Mouse (Mus musculus): ENCODE results near the gene Tmem235. TPM values are rescaled to one million over a fixed set of nuclear protein-coding genes. Genes with fewer than 3 reads are reported as not detected.

Gene Tmem235
- total and polyA plus RNA-seq, 3 experiments, result not detected

DNA sequence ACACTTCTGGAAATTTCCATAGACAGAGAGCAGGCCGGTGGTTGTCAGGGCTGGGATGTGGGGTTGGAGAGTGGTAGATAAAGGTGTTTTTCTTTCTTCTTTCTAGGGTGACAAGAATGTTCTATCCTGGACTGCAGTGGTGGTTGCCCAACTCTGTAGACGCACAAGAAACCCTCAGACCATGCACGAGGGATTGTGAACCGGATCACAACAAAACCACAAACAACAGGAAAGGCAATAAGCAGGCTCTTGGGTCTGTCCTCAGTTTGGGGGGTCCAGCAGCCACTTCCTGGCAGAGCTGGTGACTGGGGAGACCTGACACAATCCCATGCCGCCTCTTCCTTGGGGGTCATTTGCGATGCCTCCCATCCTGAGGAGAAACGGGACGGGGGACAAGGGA, 48.8 kb downstream of the Tmem235 start:
- no peak overlapping the region for H3K27ac ChIP-seq (ENCODE audit: insufficient read depth, low read depth)
- no peaks in the 10 kb centered on the region for H3K79me2 ChIP-seq (replicated peaks; ENCODE audit: control insufficient read depth, extremely low read depth, insufficient read depth, poor library complexity, severe bottlenecking)
- no peaks in the 10 kb centered on the region for H3K36me3 ChIP-seq (replicated peaks in 1 of 2; ENCODE audit: control insufficient read depth in 1 of 2, insufficient read depth in 1 of 2, low read length in 1 of 2)
- DNase-seq (ENCODE audit: extremely low read depth), result no peak
- peaks cover 64% of the 10 kb centered on the region for H3K27me3 ChIP-seq (replicated peaks)
- no peaks in the 10 kb centered on the region for H3K9me3 ChIP-seq (replicated peaks; ENCODE audit: low read length)
- in situ Hi-C loops (cut with MboI; ENCODE audit: low pct_ligation_motif_present, low pct_unique_long_range_greater_than_20kb, low sequenced_read_pairs), result no loop called here
- no peak overlapping the region for H3K9ac ChIP-seq (ENCODE audit: insufficient read depth, low read depth)
- H3K4me2 ChIP-seq (ENCODE audit: insufficient read depth, low read depth, poor library complexity, severe bottlenecking), result no peak overlapping the region
- H3K4me1 ChIP-seq (ENCODE audit: control insufficient read depth in 1 of 2, insufficient read depth in 2 of 2), result peaks cover 0 to 14% of the 10 kb centered on the region in 2 experiments; a peak in 2 of 4 replicates
- TF ChIP-seq JUN (IDR thresholded peaks at IDR 0.05; ENCODE audit: insufficient read depth, low read depth, low read length), result no peak
- no peak for TF ChIP-seq MYC (IDR thresholded peaks at IDR 0.05; ENCODE audit: low read depth, low read length)
- no peak for TF ChIP-seq ZMIZ1 (IDR thresholded peaks at IDR 0.05; ENCODE audit: low read depth, low read length)
- no peak for TF ChIP-seq RCOR1 (conservative IDR thresholded peaks at IDR 0.05; ENCODE audit: low read depth, low read length)
- TF ChIP-seq ZC3H11A (IDR thresholded peaks at IDR 0.05; ENCODE audit: low read depth, low read length), result no peak
- TF ChIP-seq TBP (conservative IDR thresholded peaks at IDR 0.05; ENCODE audit: low read depth, low read length), result no peak
- no peak for TF ChIP-seq MEF2A (IDR thresholded peaks at IDR 0.05; ENCODE audit: borderline replicate concordance, low read depth, low read length)
- no peak for TF ChIP-seq NRF1 (IDR thresholded peaks at IDR 0.05; ENCODE audit: low read depth, low read length)
- TF ChIP-seq POLR2A (IDR thresholded peaks at IDR 0.05; ENCODE audit: low read depth, low read length), result no peak
- no peak for TF ChIP-seq PAX5 (IDR thresholded peaks at IDR 0.05; ENCODE audit: low read length)
- no peak overlapping the region for H3K4me3 ChIP-seq (replicated peaks in 1 of 3; ENCODE audit: low read depth in 2 of 3, low read length in 2 of 3, poor library complexity in 1 of 3)
- dilution Hi-C loops (cut with MboI; ENCODE audit: extremely low pct_ligation_motif_present, extremely low pct_unique_long_range_greater_than_20kb, low sequenced_read_pairs), result no loop called here

GRCm38 (mm10) chr11:117912684-117913352, 52.3 kb downstream of the Tmem235 start:
- H3K27ac ChIP-seq (ENCODE audit: insufficient read depth, low read depth), result no peak overlapping the region
- H3K4me3 ChIP-seq (replicated peaks in 1 of 3; ENCODE audit: low read depth in 2 of 3, low read length in 2 of 3, poor library complexity in 1 of 3), result no peak overlapping the region
- no peak for TF ChIP-seq E2F4 (IDR thresholded peaks at IDR 0.05; ENCODE audit: insufficient replicate concordance, low read depth, low read length)
- TF ChIP-seq JUND (conservative IDR thresholded peaks at IDR 0.05; ENCODE audit: low read depth, low read length), result no peak
- TF ChIP-seq CHD2 (IDR thresholded peaks at IDR 0.05; ENCODE audit: low read length), result peak; percentile 65; the same call in 1 of the 2 replicates
- peak; percentile 56; the same call in 1 of the 2 replicates for TF ChIP-seq MEF2A (IDR thresholded peaks at IDR 0.05; ENCODE audit: borderline replicate concordance, low read depth, low read length)
- peak; percentile 98 for TF ChIP-seq SMC3 (IDR thresholded peaks at IDR 0.05; ENCODE audit: low read depth, low read length)
- no peak for TF ChIP-seq KAT2A (IDR thresholded peaks at IDR 0.05; ENCODE audit: insufficient replicate concordance, low read length)
- TF ChIP-seq JUN (IDR thresholded peaks at IDR 0.05; ENCODE audit: insufficient read depth, low read depth, low read length), result no peak
- TF ChIP-seq BHLHE40 (IDR thresholded peaks at IDR 0.05; ENCODE audit: low read depth, low read length), result 0 out of 2 replicates have a peak, but pooled peaks have one; percentile 21
- TF ChIP-seq USF1 (IDR thresholded peaks at IDR 0.05; ENCODE audit: low read depth, low read length), result no peak
- TF ChIP-seq USF2 (conservative IDR thresholded peaks at IDR 0.05; ENCODE audit: low read depth, low read length), result no peak
- TF ChIP-seq EP300 (IDR thresholded peaks at IDR 0.05; ENCODE audit: low read length), result peak; percentile 27; the same call in 1 of the 2 replicates
- peak; percentile 89 for TF ChIP-seq ZC3H11A (IDR thresholded peaks at IDR 0.05; ENCODE audit: low read depth, low read length)
- TF ChIP-seq CTCF (conservative IDR thresholded peaks at IDR 0.05 in 1 of 2, IDR thresholded peaks at IDR 0.05 in 1 of 2; ENCODE audit: low read depth in 2 of 2, low read length in 2 of 2), result peak; percentile 86 to 99
- no peak for TF ChIP-seq POLR2AphosphoS2 (IDR thresholded peaks at IDR 0.05; ENCODE audit: low read depth, low read length)
- TF ChIP-seq UBTF (IDR thresholded peaks at IDR 0.05; ENCODE audit: low read depth, low read length), result no peak
- peak; percentile 67; the same call in 1 of the 2 replicates for TF ChIP-seq NELFE (IDR thresholded peaks at IDR 0.05; ENCODE audit: low read depth, low read length)
- TF ChIP-seq ETS1 (conservative IDR thresholded peaks at IDR 0.05; ENCODE audit: low read depth, low read length), result no peak
- TF ChIP-seq NRF1 (IDR thresholded peaks at IDR 0.05; ENCODE audit: low read depth, low read length), result no peak; the same call in 1 of the 2 replicates
- TF ChIP-seq TCF12 (IDR thresholded peaks at IDR 0.05; ENCODE audit: low read depth, low read length), result peak; percentile 74
- TF ChIP-seq ZKSCAN1 (IDR thresholded peaks at IDR 0.05; ENCODE audit: borderline replicate concordance, low read depth, low read length), result no peak
- TF ChIP-seq MXI1 (IDR thresholded peaks at IDR 0.05; ENCODE audit: low read depth, low read length), result no peak
- TF ChIP-seq MAX (IDR thresholded peaks at IDR 0.05; ENCODE audit: low read length), result no peak
- TF ChIP-seq POLR2A (IDR thresholded peaks at IDR 0.05; ENCODE audit: low read depth, low read length), result no peak
- no peak for TF ChIP-seq HCFC1 (IDR thresholded peaks at IDR 0.05; ENCODE audit: low read depth, low read length)
- TF ChIP-seq TBP (conservative IDR thresholded peaks at IDR 0.05; ENCODE audit: low read depth, low read length), result no peak
- TF ChIP-seq GABPA (IDR thresholded peaks at IDR 0.05; ENCODE audit: insufficient replicate concordance, low read depth, low read length), result no peak
- no peak for TF ChIP-seq MAFK (IDR thresholded peaks at IDR 0.05; ENCODE audit: insufficient replicate concordance, low read length)

More at GRCm38 (mm10) chr11:117912684-117913352, 52.3 kb downstream of the Tmem235 start:
- peaks cover 0 to 11% of the 10 kb centered on the region in 2 experiments; a peak in 2 of 4 replicates for H3K4me1 ChIP-seq (ENCODE audit: control insufficient read depth in 1 of 2, insufficient read depth in 2 of 2)
- dilution Hi-C loops (cut with MboI; ENCODE audit: extremely low pct_ligation_motif_present, extremely low pct_unique_long_range_greater_than_20kb, low sequenced_read_pairs) (no loop called here), in situ Hi-C loops (cut with MboI; ENCODE audit: low pct_ligation_motif_present, low pct_unique_long_range_greater_than_20kb, low sequenced_read_pairs) (no loop called here)
- no peaks in the 10 kb centered on the region for H3K36me3 ChIP-seq (replicated peaks in 1 of 2; ENCODE audit: control insufficient read depth in 1 of 2, insufficient read depth in 1 of 2, low read length in 1 of 2)
- peak; percentile 71 for DNase-seq (ENCODE audit: extremely low read depth)
- no peaks in the 10 kb centered on the region for H3K79me2 ChIP-seq (replicated peaks; ENCODE audit: control insufficient read depth, extremely low read depth, insufficient read depth, poor library complexity, severe bottlenecking)
- peaks cover 58% of the 10 kb centered on the region for H3K27me3 ChIP-seq (replicated peaks)
- H3K9me3 ChIP-seq (replicated peaks; ENCODE audit: low read length), result peaks cover 12% of the 10 kb centered on the region
- peak overlapping the region; percentile 7; the same call in 1 of the 2 replicates for H3K4me2 ChIP-seq (ENCODE audit: insufficient read depth, low read depth, poor library complexity, severe bottlenecking)
- no peak overlapping the region for H3K9ac ChIP-seq (ENCODE audit: insufficient read depth, low read depth)

Measured in CH12.LX (cell line).